Mouse (Mus musculus) myocyte (in vitro differentiated cells): ENCODE measurements around the gene Crtc3.

ENCODE experiments used
- E2F4 ChIP-seq: IDR thresholded peaks from one replicate; pipeline ENCODE4 v1.6.1; 2011; ENCODE audit warnings: mild to moderate bottlenecking, control low read depth, moderate library complexity; ENCODE audit not compliant: insufficient read depth
- MYOG ChIP-seq, 3 experiments: IDR thresholded peaks; one replicate each; pipeline ENCODE4 v1.6.1; 2011; ENCODE audit warnings: control low read depth in 2 of 3, low read depth in 2 of 3, mild to moderate bottlenecking in 2 of 3; ENCODE audit not compliant: insufficient read length in 2 of 3, control insufficient read depth in 1 of 3, insufficient read depth in 1 of 3
- POLR2A ChIP-seq: IDR thresholded peaks from one replicate; pipeline ENCODE4 v1.6.1; 2011; ENCODE audit warnings: low read depth, mild to moderate bottlenecking, control low read depth, moderate library complexity; ENCODE audit not compliant: insufficient read length
- POLR2AphosphoS2 ChIP-seq: IDR thresholded peaks from one replicate; pipeline ENCODE4 v1.6.1; 2011; ENCODE audit warnings: low read depth, control low read depth; ENCODE audit not compliant: insufficient read length
- REST ChIP-seq: IDR thresholded peaks from one replicate; pipeline ENCODE4 v1.6.1; 2011; ENCODE audit warnings: mild to moderate bottlenecking, control low read depth, moderate library complexity; ENCODE audit not compliant: insufficient read depth, insufficient read length
- TCF12 ChIP-seq: IDR thresholded peaks from one replicate; pipeline ENCODE4 v1.6.1; 2011; ENCODE audit warnings: mild to moderate bottlenecking, control low read depth; ENCODE audit not compliant: poor library complexity, insufficient read depth, severe bottlenecking
- TCF3 ChIP-seq: IDR thresholded peaks from one replicate; pipeline ENCODE4 v1.6.1; 2011; ENCODE audit warnings: low read depth, control low read depth; ENCODE audit not compliant: insufficient read length
- USF1 ChIP-seq: IDR thresholded peaks from one replicate; pipeline ENCODE4 v1.6.1; 2011; ENCODE audit warnings: low read depth, mild to moderate bottlenecking, control low read depth, moderate library complexity

DNA sequence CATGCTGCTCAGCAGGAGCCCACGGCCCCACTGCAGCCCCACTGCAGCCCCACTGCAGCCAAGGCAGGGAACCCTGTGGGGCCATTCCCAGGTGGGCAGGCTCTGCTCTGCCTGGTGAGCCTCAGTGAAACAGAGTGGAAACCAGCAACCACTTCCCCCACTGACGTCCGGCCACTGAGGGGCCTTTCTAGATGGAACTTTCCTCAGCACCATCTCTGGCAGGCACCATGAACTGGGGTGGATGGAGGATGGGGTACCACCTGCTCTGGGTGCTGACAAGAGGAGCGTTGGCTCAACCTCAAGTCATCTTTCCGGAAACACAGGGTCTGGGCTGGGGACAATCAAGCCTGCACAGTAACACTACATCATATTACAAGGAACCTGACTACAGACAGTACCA is 90.8 kb downstream of the Crtc3 start:
- TF ChIP-seq POLR2A (no peak), E2F4 (no peak), TCF12 (no peak), USF1 (no peak), REST (no peak), POLR2AphosphoS2 (no peak), TCF3 (no peak), MYOG (IDR thresholded peaks at IDR 0.05; ENCODE audit: control insufficient read depth in 1 of 3, insufficient read depth in 1 of 3, insufficient read length in 2 of 3, low read depth in 2 of 3) (no peak)
